Comparison of ENCODE assay signal across 10 mouse cellular contexts in genomic region chrX:167984835-167985234, GRCm38 (mm10).
"Had no signal": no experiment of that assay in that cellular context is flagged by ENCODE, and none has a peak within 500 bp of the region (broad histone marks: within the 10 kb centered on the region; RNA-seq: fewer than 3 reads in every experiment).

No protein-coding gene starts in this region.

- DNase-seq: lung, adult 18-20 months; lung, embryonic 14.5 days; lung, postnatal 10 days; lung, postnatal 4 days; midbrain, embryonic 14.5 days; right cerebral cortex, postnatal 14 days; thymus, adult 18-20 months; thymus, postnatal 14 days; thymus, postnatal 36 days had no signal

- ATAC-seq: midbrain, embryonic 16.5 days had no signal
